ENCODE assay signal across 10 mouse cellular contexts in the genomic region with DNA sequence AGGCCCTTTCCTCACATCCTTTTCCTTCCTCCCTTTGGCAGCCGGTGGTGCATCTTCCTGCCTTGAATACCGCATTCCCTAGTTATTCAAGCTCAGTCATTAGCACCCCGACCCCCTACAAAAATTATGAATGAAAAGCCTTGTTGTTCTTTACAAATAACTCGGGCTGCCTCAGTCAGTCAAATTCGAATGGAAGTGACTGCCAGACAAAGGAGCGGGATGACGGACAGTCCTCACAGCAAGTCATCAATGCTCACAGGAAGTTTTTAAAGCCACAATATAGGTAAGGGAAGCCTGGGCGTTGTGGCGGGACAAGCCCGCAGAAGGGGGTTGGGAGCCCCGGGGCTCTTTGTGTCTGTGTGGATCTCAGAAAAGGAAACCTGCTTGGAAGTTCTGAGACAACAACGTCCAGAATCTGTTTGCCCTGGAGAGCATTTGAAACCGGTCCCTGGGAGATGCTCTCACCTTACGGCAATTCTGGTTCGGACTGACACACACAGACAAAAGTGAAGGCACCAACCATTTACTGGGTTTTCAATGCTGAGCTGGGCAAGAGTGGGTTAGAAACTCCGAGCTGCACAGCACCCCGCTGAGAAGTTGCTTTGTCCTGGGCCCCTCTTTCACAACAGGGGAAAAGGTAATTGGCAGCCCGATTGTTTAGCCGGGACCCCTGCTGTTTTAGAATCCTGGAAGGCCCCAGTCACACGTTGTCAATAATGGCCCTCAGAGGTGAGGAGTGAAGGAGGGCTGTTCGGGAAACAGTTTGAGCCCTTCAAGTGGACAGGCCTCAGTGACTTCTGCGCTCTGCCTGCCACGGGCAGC. TPM values are rescaled to one million over a fixed set of nuclear protein-coding genes. Genes with fewer than 3 reads are reported as not detected.
DNase-seq lines count a peak whose midpoint lies in the region; ATAC-seq and TF ChIP-seq lines count a peak whose summit lies in the region.
"Had no signal": no experiment of that assay in that cellular context is flagged by ENCODE, and none has a peak within 500 bp of the region (broad histone marks: within the 10 kb centered on the region; RNA-seq: fewer than 3 reads in every experiment).

No protein-coding gene starts in this region.

- peaks cover 14% of the 10 kb centered on the region for H3K4me1 ChIP-seq in kidney, embryonic 14.5 days (ENCODE audit: control insufficient read depth, insufficient read depth, low read length)
- H3K4me1 ChIP-seq in kidney, adult 2 months (ENCODE audit: control insufficient read depth, insufficient read depth, low read length) = no peaks in the 10 kb centered on the region
- peaks cover 22% of the 10 kb centered on the region for H3K4me1 ChIP-seq in forebrain, embryonic 12.5 days
- H3K4me1 ChIP-seq in intestine, postnatal 0 days (replicated peaks; ENCODE audit: control insufficient read depth, insufficient read depth, low read length) = no peaks in the 10 kb centered on the region; the same call in 1 of the 2 replicates
- H3K4me1 ChIP-seq in midbrain, embryonic 16.5 days (ENCODE audit: control insufficient read depth, insufficient read depth, low read length) = peaks cover 2% of the 10 kb centered on the region; the same call in 1 of the 2 replicates

- DNase-seq in kidney, adult 2 months = no peak
- DNase-seq in urinary bladder, postnatal 25 days (ENCODE audit: low spot score) = no peak
- DNase-seq in gastrocnemius, adult 8-10 months (ENCODE audit: low spot score in 2 of 2) = no peak
- no peak for DNase-seq in right cerebral cortex, postnatal 10 days (ENCODE audit: low spot score in 2 of 2)

- 6% methylated on average over 23 of the region's 23 CpGs for WGBS in kidney, embryonic 14.5 days
- 45% methylated on average over 23 of the region's 23 CpGs for WGBS in kidney, adult 2 months
- WGBS in forebrain, embryonic 12.5 days = 1% methylated on average over 23 of the region's 23 CpGs
- 42% methylated on average over 23 of the region's 23 CpGs for WGBS in intestine, postnatal 0 days
- WGBS in midbrain, embryonic 16.5 days = 4% methylated on average over 23 of the region's 23 CpGs

- peak overlapping the region; percentile 20 for H3K9ac ChIP-seq in kidney, embryonic 14.5 days (ENCODE audit: low read depth, low read length)
- H3K9ac ChIP-seq in forebrain, embryonic 12.5 days = no peak overlapping the region; the same call in 1 of the 2 replicates
- H3K9ac ChIP-seq in intestine, postnatal 0 days (ENCODE audit: low read depth, low read length) = no peak overlapping the region
- peak overlapping the region; percentile 35; the same call in 1 of the 2 replicates for H3K9ac ChIP-seq in midbrain, embryonic 16.5 days (ENCODE audit: low read depth, low read length)

- no peak for TF ChIP-seq CTCF in kidney, adult 2 months (conservative IDR thresholded peaks at IDR 0.05; ENCODE audit: insufficient read depth, insufficient read length, low read depth, low read length)
- no peak for TF ChIP-seq CTCF in intestine, postnatal 0 days (IDR thresholded peaks at IDR 0.05; ENCODE audit: low read depth)

- no peak for TF ChIP-seq POLR2A in kidney, adult 2 months (IDR thresholded peaks at IDR 0.05; ENCODE audit: low read depth, low read length)

- no peaks in the 10 kb centered on the region for H3K9me3 ChIP-seq in kidney, embryonic 14.5 days (ENCODE audit: control insufficient read depth, low read length)
- no peaks in the 10 kb centered on the region for H3K9me3 ChIP-seq in forebrain, embryonic 12.5 days
- H3K9me3 ChIP-seq in intestine, postnatal 0 days (ENCODE audit: control insufficient read depth) = no peaks in the 10 kb centered on the region
- no peaks in the 10 kb centered on the region for H3K9me3 ChIP-seq in midbrain, embryonic 16.5 days (replicated peaks; ENCODE audit: control insufficient read depth, low read length, poor library complexity, severe bottlenecking)

- H3K27me3 ChIP-seq in kidney, embryonic 14.5 days (ENCODE audit: control insufficient read depth, insufficient read depth, low read length) = no peaks in the 10 kb centered on the region
- H3K27me3 ChIP-seq in kidney, adult 2 months (replicated peaks; ENCODE audit: control insufficient read depth, insufficient read depth, low read length) = no peaks in the 10 kb centered on the region; the same call in 1 of the 2 replicates
- H3K27me3 ChIP-seq in forebrain, embryonic 12.5 days = peaks cover 13% of the 10 kb centered on the region; the same call in 1 of the 2 replicates
- H3K27me3 ChIP-seq in intestine, postnatal 0 days (replicated peaks; ENCODE audit: control insufficient read depth, insufficient read depth, low read length) = no peaks in the 10 kb centered on the region
- H3K27me3 ChIP-seq in midbrain, embryonic 16.5 days (ENCODE audit: control insufficient read depth, insufficient read depth, low read depth, low read length) = 0 out of 2 replicates have a peak, but pooled peaks cover 3% of the 10 kb centered on the region
- H3K27me3 ChIP-seq: CH12.LX had no signal

- H3K4me2 ChIP-seq in kidney, embryonic 14.5 days (replicated peaks; ENCODE audit: low read depth, low read length) = peak overlapping the region; percentile 34
- H3K4me2 ChIP-seq in forebrain, embryonic 12.5 days = peak overlapping the region; percentile 53
- H3K4me2 ChIP-seq in intestine, postnatal 0 days (replicated peaks; ENCODE audit: low read depth) = peak overlapping the region; percentile 0; the same call in 1 of the 2 replicates
- peak overlapping the region; percentile 42 for H3K4me2 ChIP-seq in midbrain, embryonic 16.5 days (ENCODE audit: low read length)

- H3K36me3 ChIP-seq in kidney, embryonic 14.5 days (ENCODE audit: control insufficient read depth, insufficient read depth, low read length) = no peaks in the 10 kb centered on the region
- no peaks in the 10 kb centered on the region for H3K36me3 ChIP-seq in kidney, adult 2 months (ENCODE audit: control insufficient read depth, insufficient read depth, low read length)
- no peaks in the 10 kb centered on the region for H3K36me3 ChIP-seq in forebrain, embryonic 12.5 days (replicated peaks)
- no peaks in the 10 kb centered on the region for H3K36me3 ChIP-seq in intestine, postnatal 0 days (ENCODE audit: control insufficient read depth, insufficient read depth)
- no peaks in the 10 kb centered on the region for H3K36me3 ChIP-seq in midbrain, embryonic 16.5 days (ENCODE audit: control insufficient read depth, insufficient read depth, low read length)

- H3K4me3 ChIP-seq in kidney, embryonic 14.5 days (ENCODE audit: low read length) = no peak overlapping the region
- H3K4me3 ChIP-seq in kidney, adult 2 months (ENCODE audit: insufficient read depth, low read depth, low read length) = no peak overlapping the region
- peak overlapping the region; percentile 23 for H3K4me3 ChIP-seq in forebrain, embryonic 12.5 days (replicated peaks)
- H3K4me3 ChIP-seq in intestine, postnatal 0 days (ENCODE audit: low read depth, low read length) = no peak overlapping the region
- H3K4me3 ChIP-seq in midbrain, embryonic 16.5 days (ENCODE audit: low read depth, low read length) = peak overlapping the region; percentile 1; the same call in 1 of the 2 replicates
- H3K4me3 ChIP-seq: heart, adult 2 months had no signal

- H3K27ac ChIP-seq in kidney, embryonic 14.5 days (ENCODE audit: low read depth, low read length) = peak overlapping the region; percentile 83; the same call in 1 of the 2 replicates
- no peak overlapping the region for H3K27ac ChIP-seq in kidney, adult 2 months (ENCODE audit: insufficient read depth, low read depth, low read length)
- no peak overlapping the region for H3K27ac ChIP-seq in forebrain, embryonic 12.5 days
- H3K27ac ChIP-seq in intestine, postnatal 0 days (ENCODE audit: low read depth, low read length) = no peak overlapping the region
- H3K27ac ChIP-seq in midbrain, embryonic 16.5 days (ENCODE audit: low read length) = no peak overlapping the region
- H3K27ac ChIP-seq: heart, adult 2 months had no signal

- peak; percentile 81 for ATAC-seq in kidney, embryonic 14.5 days (ENCODE audit: low FRiP score, low TSS enrichment)
- ATAC-seq in forebrain, embryonic 12.5 days (ENCODE audit: low FRiP score) = peak; percentile 55; the same call in 1 of the 2 replicates
- no peak for ATAC-seq in intestine, postnatal 0 days
- ATAC-seq in midbrain, embryonic 16.5 days = peak; percentile 54; the same call in 1 of the 2 replicates

RNA-seq across cellular contexts. Expression of a gene that starts 24.0 kb away (rescaled TPM):
- polyA plus RNA-seq in kidney, embryonic 14.5 days (2014; fragmentation: Nextera tagmentation; extraction: Ambion mirVana) = 56.3 and 77.5 TPM in 2 replicates
- 14.3 and 14.4 TPM in 2 replicates for polyA plus RNA-seq in kidney, adult 2 months (2012; rRNA removed)
- 10.0 and 18.2 TPM in 2 replicates for polyA plus RNA-seq in forebrain, embryonic 12.5 days (2016; fragmentation: Nextera tagmentation; extraction: Ambion mirVana)
- 36.1 and 41.1 TPM in 2 replicates for polyA plus RNA-seq in intestine, postnatal 0 days (2015; fragmentation: Nextera tagmentation; extraction: Ambion mirVana)
- polyA plus RNA-seq in midbrain, embryonic 16.5 days (2015; fragmentation: Nextera tagmentation; extraction: Ambion mirVana) = 30.4 and 31.0 TPM in 2 replicates
- total RNA-seq in gastrocnemius, adult 8-10 months (2022) = 10 to 100 TPM; 15.7 to 20.8 (median 18.7) TPM
- total RNA-seq: CH12.LX had no signal

Comparison
In these comparisons a context has a peak if more than half of its experiments do, and no peak if none do; other contexts are left out.
1. H3K4me2 ChIP-seq: peak in every context shown above with its lines; median percentile 53 in forebrain, embryonic 12.5 days; 42 in midbrain, embryonic 16.5 days; 34 in kidney, embryonic 14.5 days; 0 in intestine, postnatal 0 days.
2. H3K4me3 ChIP-seq: peak in forebrain, embryonic 12.5 days (single experiment) and midbrain, embryonic 16.5 days (single experiment); none in kidney, embryonic 14.5 days (single experiment), kidney, adult 2 months (single experiment) and intestine, postnatal 0 days (single experiment).
3. H3K9ac ChIP-seq: peak in kidney, embryonic 14.5 days (single experiment) and midbrain, embryonic 16.5 days (single experiment); none in forebrain, embryonic 12.5 days (single experiment) and intestine, postnatal 0 days (single experiment).